Mouse (Mus musculus): Measurements from ENCODE around the gene Spesp1.

- no peak for TF ChIP-seq CTCF (IDR thresholded peaks at IDR 0.05; ENCODE audit: control insufficient read depth, insufficient read depth, insufficient replicate concordance, low read depth, low read length)
- no peak for TF ChIP-seq POLR2A (IDR thresholded peaks at IDR 0.05; ENCODE audit: control insufficient read depth, low read depth, low read length)
These were observed 26.0 kb downstream of the Spesp1 start for GRCm38 (mm10) chr9:62255896-62256576.
